Mouse (Mus musculus) limb, embryonic 11.5 days (tissue): ENCODE data around the gene Gm21905. TPM values are rescaled to one million over a fixed set of nuclear protein-coding genes. Genes with fewer than 3 reads are reported as not detected.

Source experiments
- ATAC-seq: fragments of 200-750 bp; cut with Nextera tagmentation; 2 replicates; pipeline ENCODE4 v1.8.0; 2017; ENCODE audit warnings: low read depth; ENCODE audit not compliant: insufficient number of reproducible peaks, low FRiP score, low TSS enrichment
- DNase-seq: peaks from one replicate; pipeline ENCODE4 v3.0.0-alpha.2; 2015; ENCODE audit warnings: low spot score
- H3K27ac ChIP-seq: fragments of 300-500 bp; sonication (generic); replicated peaks from 2 replicates; pipeline ENCODE4 v1.5.1; 2014; ENCODE audit warnings: low read depth, mild to moderate bottlenecking, low read length
- H3K27me3 ChIP-seq: fragments of 300-500 bp; sonication (generic); 2 replicates; pipeline ENCODE4 v1.6.1; 2014; ENCODE audit warnings: mild to moderate bottlenecking, low read length, mixed read lengths; ENCODE audit not compliant: control insufficient read depth, insufficient read depth
- H3K36me3 ChIP-seq: fragments of 300-500 bp; sonication (generic); 2 replicates; pipeline ENCODE4 v1.6.1; 2014; ENCODE audit warnings: mild to moderate bottlenecking, low read length, moderate library complexity, mixed read lengths; ENCODE audit not compliant: control insufficient read depth, insufficient read depth
- H3K4me1 ChIP-seq: fragments of 300-500 bp; sonication (generic); 2 replicates; pipeline ENCODE4 v1.6.1; 2014; ENCODE audit warnings: low read length, mixed read lengths; ENCODE audit not compliant: control insufficient read depth, insufficient read depth
- H3K4me2 ChIP-seq: fragments of 300-500 bp; sonication (generic); 2 replicates; pipeline ENCODE4 v1.6.1; 2014; ENCODE audit warnings: low read depth, mild to moderate bottlenecking, moderate library complexity; ENCODE audit not compliant: severe bottlenecking
- H3K4me3 ChIP-seq: fragments of 300-500 bp; sonication (generic); 2 replicates; pipeline ENCODE4 v1.5.1; 2014; ENCODE audit warnings: low read depth, low read length
- H3K9ac ChIP-seq: fragments of 300-500 bp; sonication (generic); 2 replicates; pipeline ENCODE4 v1.6.1; 2014; ENCODE audit warnings: mild to moderate bottlenecking, low read length
- H3K9me3 ChIP-seq: fragments of 300-500 bp; sonication (generic); 2 replicates; pipeline ENCODE4 v1.6.1; 2016; ENCODE audit warnings: low read length; ENCODE audit not compliant: control insufficient read depth
- WGBS: fragments of 180-500 bp; shearing (Covaris S2); extraction: QIAGEN DNeasy Blood & Tissue Kit; methylation state at CpG from one replicate; pipeline ENCODE4 v1.1.7; 2014; 5-methylcytosine and 5-hydroxymethylcytosine counted together
- polyA plus RNA-seq: library from polyadenylated mRNA; unstranded; fragments of >200 nt; fragmentation: Nextera tagmentation; extraction: Ambion mirVana; gene quantifications from 2 replicates; pipeline ENCODE4 v1.2.1, GENCODE M21; 2014

Gene Gm21905
- polyA plus RNA-seq, 1 experiment from 2014 or later: not detected

DNA sequence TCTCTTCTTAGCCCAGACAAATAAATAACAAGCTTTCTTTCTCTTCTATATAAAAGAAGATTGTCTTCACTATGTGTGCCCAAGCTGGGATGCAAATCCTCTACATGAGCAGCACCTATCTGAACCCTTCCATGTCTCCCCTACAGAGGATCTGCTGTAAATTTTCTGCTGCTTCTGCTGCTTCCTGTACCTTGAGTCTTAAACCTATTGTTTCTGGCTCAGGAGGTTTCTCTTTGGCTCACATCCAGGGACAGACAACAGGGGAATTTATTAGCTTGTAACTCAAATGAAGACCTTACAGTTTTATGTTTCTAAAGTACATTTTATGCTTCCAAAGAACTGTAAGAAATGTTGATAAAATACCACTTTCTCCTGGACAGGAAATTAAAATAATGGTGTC lies 785 bp upstream of the Gm21905 start:
- H3K36me3 ChIP-seq: no peaks in the 10 kb centered on the region
- no peak overlapping the region for H3K4me2 ChIP-seq
- ATAC-seq: no peak

DNA sequence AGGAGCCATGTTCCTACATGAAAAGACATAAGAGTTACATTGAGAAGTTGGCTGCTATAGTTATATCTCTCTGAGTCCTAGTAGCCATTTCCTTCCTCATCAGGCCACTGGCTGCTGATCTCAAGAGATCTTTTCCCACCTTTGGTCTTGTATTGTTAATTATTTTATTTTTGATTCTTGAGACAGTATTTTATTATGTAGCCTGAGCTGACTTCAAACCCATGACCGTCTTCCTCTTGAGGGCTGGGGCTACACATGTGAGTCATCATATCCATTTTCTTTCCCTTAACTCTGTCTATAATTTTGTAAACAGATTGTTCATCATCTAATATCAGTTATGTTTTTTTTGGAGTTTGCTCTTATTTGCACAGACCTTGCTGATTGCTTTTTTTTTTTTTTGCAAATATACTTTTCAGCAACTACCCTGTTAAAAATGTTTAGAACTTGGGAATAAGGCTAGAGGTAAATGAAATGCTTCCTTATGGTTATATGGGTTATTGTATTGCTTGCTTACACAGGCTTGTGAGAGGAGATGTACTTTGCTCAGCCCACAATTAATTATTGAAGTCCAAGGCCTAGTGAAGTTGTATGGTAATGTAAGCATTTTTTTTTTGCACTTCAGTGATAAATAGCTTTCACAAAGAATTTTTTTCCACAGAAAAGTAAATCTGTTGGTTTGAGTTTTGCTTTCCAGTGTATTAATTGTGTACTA lies 2.0 kb downstream of the Gm21905 start:
- no peak for ATAC-seq
- WGBS: 98% methylated on average over 1 of the region's 1 CpGs
- Histone ChIP-seq H3K27ac (no peak overlapping the region), H3K4me2 (no peak overlapping the region), H3K4me1 (no peaks in the 10 kb centered on the region), H3K9ac (no peak overlapping the region), H3K4me3 (no peak overlapping the region), H3K36me3 (no peaks in the 10 kb centered on the region), H3K27me3 (no peaks in the 10 kb centered on the region), H3K9me3 (no peaks in the 10 kb centered on the region)
- DNase-seq: no peak

More for the DNA sequence above, 785 bp upstream of the Gm21905 start:
- DNase-seq: no peak
- Histone ChIP-seq H3K27me3 (no peaks in the 10 kb centered on the region), H3K4me3 (no peak overlapping the region), H3K9ac (no peak overlapping the region), H3K9me3 (no peaks in the 10 kb centered on the region), H3K27ac (no peak overlapping the region), H3K4me1 (no peaks in the 10 kb centered on the region)

DNA sequence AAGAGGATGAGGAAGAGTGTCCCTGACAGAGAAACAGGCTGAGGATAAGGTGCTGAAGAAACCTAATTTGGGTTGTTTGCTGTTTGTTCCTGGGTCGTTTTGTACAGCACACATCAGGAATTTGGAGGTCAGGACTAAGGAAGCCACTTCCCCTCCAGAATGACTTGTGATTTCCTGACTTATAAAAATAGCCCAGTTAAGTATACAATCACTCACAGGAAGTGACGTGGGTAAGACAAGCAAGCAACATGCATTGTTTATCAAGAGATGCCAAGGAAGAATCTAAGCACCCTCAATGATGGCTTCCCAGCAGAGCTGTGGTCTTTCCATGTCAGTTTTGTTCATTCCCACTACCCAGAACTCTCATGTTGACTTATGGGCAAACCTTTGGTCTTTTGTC lies 3.0 kb downstream of the Gm21905 start:
- WGBS: 68% methylated on average over 2 of the region's 2 CpGs
- H3K4me2 ChIP-seq: no peak overlapping the region
- no peaks in the 10 kb centered on the region for H3K9me3 ChIP-seq
- H3K36me3 ChIP-seq: no peaks in the 10 kb centered on the region
- no peak overlapping the region for H3K4me3 ChIP-seq
- H3K27me3 ChIP-seq: no peaks in the 10 kb centered on the region
- H3K4me1 ChIP-seq: no peaks in the 10 kb centered on the region
- ATAC-seq (no peak), DNase-seq (no peak)
- no peak overlapping the region for H3K9ac ChIP-seq
- H3K27ac ChIP-seq: no peak overlapping the region

DNA sequence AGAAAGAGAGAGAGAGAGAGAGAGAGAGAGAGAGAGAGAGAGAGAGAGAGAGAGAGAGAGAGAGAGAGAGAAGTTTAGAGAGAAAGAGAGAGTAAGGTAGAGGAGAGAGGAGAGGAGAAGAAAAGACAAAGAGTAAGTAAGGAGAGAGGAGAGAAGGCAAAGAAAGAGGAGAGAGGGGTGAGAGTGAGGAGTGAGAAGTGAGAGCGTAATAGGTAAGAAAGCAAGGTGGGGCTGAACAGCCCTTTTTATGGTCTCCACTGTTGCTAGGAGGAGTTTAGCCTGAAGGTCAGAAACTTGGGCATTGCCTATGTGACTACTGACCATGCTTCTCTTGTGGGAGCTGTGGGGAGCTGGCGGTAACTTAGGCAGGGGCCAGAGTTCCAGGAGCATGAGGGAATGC lies 4.9 kb downstream of the Gm21905 start, which contains the start of gene Gm5108:
Gene Gm5108, plus strand, starts transcription at position 301 of the 400 bp plus-strand sequence.
- Histone ChIP-seq H3K27me3 (no peaks in the 10 kb centered on the region), H3K4me2 (no peak within 1 kb of the TSS), H3K27ac (no peak within 1 kb of the TSS), H3K4me1 (no peaks in the 10 kb centered on the region), H3K4me3 (no peak within 1 kb of the TSS), H3K36me3 (no peaks in the 10 kb centered on the region), H3K9me3 (no peaks in the 10 kb centered on the region), H3K9ac (no peak within 1 kb of the TSS)
- DNase-seq (no peak), ATAC-seq (no peak)
- 80% methylated on average over 2 of the region's 2 CpGs for WGBS

DNA sequence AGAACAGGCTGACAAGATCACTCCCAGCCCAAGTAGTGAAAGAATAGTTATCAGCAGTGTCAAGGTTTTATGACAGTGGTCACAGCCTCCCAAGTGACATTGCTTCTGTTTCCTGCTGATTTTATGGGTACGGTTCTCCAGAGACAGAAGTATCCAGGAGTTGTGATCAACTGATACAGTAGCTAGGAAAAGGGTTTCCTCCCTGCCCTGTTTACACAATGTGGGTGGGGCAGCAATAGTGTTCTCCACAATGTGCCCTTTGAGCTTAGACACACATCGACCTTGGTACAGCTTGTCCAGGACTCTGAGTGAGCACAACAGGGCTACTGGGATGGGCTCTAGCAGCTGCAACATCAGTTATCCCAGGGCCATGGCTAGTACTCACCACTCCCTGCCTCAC lies 14.6 kb downstream of the Gm21905 start:
- Histone ChIP-seq H3K9me3 (no peaks in the 10 kb centered on the region), H3K27ac (no peak overlapping the region), H3K4me2 (no peak overlapping the region), H3K36me3 (no peaks in the 10 kb centered on the region), H3K4me1 (no peaks in the 10 kb centered on the region), H3K9ac (no peak overlapping the region), H3K27me3 (no peaks in the 10 kb centered on the region), H3K4me3 (no peak overlapping the region)
- DNase-seq (no peak), ATAC-seq (no peak)
- WGBS: 37% methylated on average over 2 of the region's 2 CpGs

DNA sequence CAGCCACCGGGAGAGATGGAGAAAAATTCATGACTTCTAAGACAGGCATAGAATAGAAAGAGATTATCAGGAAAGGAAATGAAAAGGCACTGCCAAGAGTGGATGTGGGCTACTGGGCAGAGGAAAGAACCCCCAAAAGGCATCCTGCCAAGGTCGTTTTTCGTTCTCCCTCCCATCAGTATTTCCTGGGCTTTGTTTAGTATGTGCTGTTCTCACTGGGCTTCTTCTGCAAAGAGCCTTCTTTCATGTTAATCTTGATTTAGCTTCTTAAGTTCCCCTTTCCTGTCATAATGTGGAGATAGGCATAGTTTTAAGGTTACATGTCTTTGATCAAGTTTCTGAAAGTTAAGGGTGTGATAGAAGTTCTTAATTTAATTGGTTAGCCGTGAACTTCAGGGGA lies 15.6 kb downstream of the Gm21905 start:
- ATAC-seq (no peak), DNase-seq (no peak)
- no peak overlapping the region for H3K4me3 ChIP-seq
- no peaks in the 10 kb centered on the region for H3K27me3 ChIP-seq
- 55% methylated on average over 4 of the region's 4 CpGs for WGBS
- no peaks in the 10 kb centered on the region for H3K9me3 ChIP-seq
- H3K27ac ChIP-seq: no peak overlapping the region
- no peak overlapping the region for H3K4me2 ChIP-seq
- no peaks in the 10 kb centered on the region for H3K4me1 ChIP-seq
- H3K36me3 ChIP-seq: no peaks in the 10 kb centered on the region
- H3K9ac ChIP-seq: no peak overlapping the region

DNA sequence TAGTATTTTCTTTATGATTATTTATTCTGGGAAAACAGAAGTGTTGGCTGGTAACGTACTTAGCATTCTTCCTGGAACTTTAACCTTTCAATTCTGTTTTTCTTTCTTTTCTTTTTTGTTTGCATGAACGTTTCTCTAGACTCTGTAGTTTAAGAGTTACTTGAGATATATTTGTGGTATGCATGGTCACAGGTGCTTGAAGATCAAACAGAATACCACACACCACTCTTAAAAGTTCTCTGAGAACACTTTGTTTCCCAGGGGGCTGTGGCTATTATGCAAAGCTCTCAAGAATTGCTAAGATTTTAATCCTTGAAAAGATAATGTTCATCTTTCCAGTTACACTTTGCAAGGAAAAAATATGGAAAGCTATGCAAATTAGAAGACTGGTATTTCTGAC lies 41.7 kb downstream of the Gm21905 start:
- Histone ChIP-seq H3K9ac (no peak overlapping the region), H3K4me2 (no peak overlapping the region), H3K27ac (no peak overlapping the region), H3K36me3 (no peaks in the 10 kb centered on the region), H3K4me1 (no peaks in the 10 kb centered on the region), H3K4me3 (no peak overlapping the region), H3K9me3 (no peaks in the 10 kb centered on the region), H3K27me3 (no peaks in the 10 kb centered on the region)
- DNase-seq (no peak), ATAC-seq (no peak)
- 74% methylated on average over 2 of the region's 2 CpGs for WGBS

DNA sequence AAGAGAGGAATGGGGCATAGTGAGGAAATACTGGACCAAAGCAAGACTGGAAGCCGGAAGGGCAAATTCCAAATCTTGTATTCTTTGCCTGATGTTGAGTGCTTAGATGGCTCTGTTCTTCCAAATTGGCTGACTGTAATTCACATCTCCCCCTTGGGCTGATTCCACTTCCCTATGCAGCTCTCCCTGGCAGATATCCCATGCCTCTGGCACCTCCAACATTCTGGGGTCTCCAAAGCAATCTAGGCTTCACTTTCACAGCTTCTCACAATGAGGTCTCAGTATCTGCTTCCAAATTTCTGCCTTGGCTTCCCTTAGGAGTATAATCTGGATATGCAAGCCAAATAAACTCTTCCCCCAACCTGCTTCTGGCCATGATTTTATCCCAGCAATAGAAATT lies 47.3 kb downstream of the Gm21905 start:
- Histone ChIP-seq H3K9me3 (no peaks in the 10 kb centered on the region), H3K4me1 (no peaks in the 10 kb centered on the region), H3K27me3 (no peaks in the 10 kb centered on the region), H3K27ac (no peak overlapping the region), H3K4me3 (no peak overlapping the region), H3K4me2 (no peak overlapping the region), H3K36me3 (no peaks in the 10 kb centered on the region), H3K9ac (no peak overlapping the region)
- ATAC-seq (no peak), DNase-seq (no peak)
- 84% methylated on average over 1 of the region's 1 CpGs for WGBS
